Mouse (Mus musculus): Measurements from ENCODE around the gene Hcn4. TPM values are rescaled to one million over a fixed set of nuclear protein-coding genes. Genes with fewer than 3 reads are reported as not detected.

Hcn4 gene
- total RNA-seq (2023), result not detected

GRCm38 (mm10) chr9:58823139-58823917 lies at the start of gene Hcn4:
Gene Hcn4, plus strand, starts transcription at chr9:58823412.

Other genes starting within 250 kb of the Hcn4 start
- 100 to 1,000 TPM; 112 to 113 TPM for gene Nptn, start 241.2 kb upstream of the Hcn4 start, total RNA-seq (2023)
- gene Rec114, start 79.4 kb upstream of the Hcn4 start, total RNA-seq (2023), result not detected
- gene Neo1, start 213.0 kb downstream of the Hcn4 start, total RNA-seq (2023), result under 1 TPM; 0.24 to 0.52 TPM

All from B cell, adult 67 days (primary cell).